Mouse (Mus musculus): ENCODE measurements around the gene Ceacam18. TPM values are rescaled to one million over a fixed set of nuclear protein-coding genes. Genes with fewer than 3 reads are reported as not detected.

Ceacam18 gene
- total and polyA plus RNA-seq, 3 experiments: not detected

DNA sequence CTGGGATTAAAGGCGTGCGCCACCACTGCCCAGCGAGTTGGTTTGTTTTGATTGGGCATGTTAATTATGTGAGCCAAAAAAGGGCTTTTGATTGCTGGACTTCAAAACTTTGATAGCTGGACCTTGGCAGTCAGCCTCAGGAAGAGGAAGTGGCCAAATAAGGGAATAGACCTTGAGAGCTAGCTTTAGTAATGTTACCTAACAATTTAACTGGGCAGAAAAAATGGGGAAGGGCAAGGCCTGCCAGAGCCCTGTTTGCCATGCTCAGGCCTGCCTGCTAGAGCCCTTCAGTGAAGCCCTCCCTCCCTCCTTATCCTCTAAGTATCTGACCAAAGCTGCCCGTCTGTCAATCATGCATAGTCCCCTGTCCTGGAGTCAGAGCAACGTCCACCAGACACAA, 8.1 kb downstream of the Ceacam18 start:
- dilution Hi-C loops (cut with MboI; ENCODE audit: extremely low pct_ligation_motif_present, extremely low pct_unique_long_range_greater_than_20kb, low sequenced_read_pairs): no loop called here

DNA sequence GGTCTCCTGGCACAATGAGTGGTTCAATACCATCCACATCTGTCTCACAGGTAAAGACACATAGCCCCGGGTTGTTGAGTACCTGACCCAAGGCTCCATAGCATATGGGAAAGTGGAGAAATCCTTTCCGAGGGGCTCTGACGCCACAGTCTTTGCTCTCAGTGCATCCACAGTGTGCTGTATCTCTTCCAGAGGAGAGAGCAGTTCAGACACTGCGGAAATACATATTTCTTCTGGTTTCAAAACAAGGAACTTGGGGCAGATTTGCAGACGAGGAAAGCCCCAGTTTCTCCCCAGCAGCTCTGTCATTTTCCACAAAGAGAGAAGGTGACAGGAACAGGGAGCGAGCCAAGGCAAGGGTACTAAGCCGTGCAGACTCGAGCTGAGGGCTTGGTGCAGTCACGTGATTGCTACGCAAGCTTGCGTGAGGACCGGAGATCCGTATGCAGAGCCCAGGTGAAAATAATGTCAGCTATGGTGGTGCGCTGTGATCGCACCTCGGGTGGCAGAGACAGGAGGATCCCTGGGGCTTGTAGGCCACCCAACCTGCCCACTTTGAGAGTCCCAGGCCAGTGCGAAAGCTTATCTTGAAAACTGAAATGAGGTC, 8.6 kb downstream of the Ceacam18 start:
- Histone ChIP-seq H3K4me1 (ENCODE audit: control insufficient read depth in 1 of 2, insufficient read depth in 2 of 2) (peaks cover 0 to 5% of the 10 kb centered on the region in 2 experiments; a peak in 1 of 4 replicates), H3K27me3 (replicated peaks) (no peaks in the 10 kb centered on the region), H3K27ac (ENCODE audit: insufficient read depth, low read depth) (no peak overlapping the region), H3K79me2 (replicated peaks; ENCODE audit: control insufficient read depth, extremely low read depth, insufficient read depth, poor library complexity, severe bottlenecking) (no peaks in the 10 kb centered on the region), H3K4me2 (ENCODE audit: insufficient read depth, low read depth, poor library complexity, severe bottlenecking) (0 out of 2 replicates have a peak overlapping the region, but pooled peaks have one; percentile 5), H3K36me3 (replicated peaks in 1 of 2; ENCODE audit: control insufficient read depth in 1 of 2, insufficient read depth in 1 of 2, low read length in 1 of 2) (no peaks in the 10 kb centered on the region), H3K4me3 (replicated peaks in 1 of 3; ENCODE audit: low read depth in 2 of 3, low read length in 2 of 3, poor library complexity in 1 of 3) (no peak overlapping the region), H3K9me3 (replicated peaks; ENCODE audit: low read length) (no peaks in the 10 kb centered on the region), H3K9ac (ENCODE audit: insufficient read depth, low read depth) (no peak overlapping the region)
- dilution Hi-C loops (cut with MboI; ENCODE audit: extremely low pct_ligation_motif_present, extremely low pct_unique_long_range_greater_than_20kb, low sequenced_read_pairs): no loop called here
- DNase-seq (ENCODE audit: extremely low read depth): no peak
- no peak for TF ChIP-seq E2F4 (IDR thresholded peaks at IDR 0.05; ENCODE audit: insufficient replicate concordance, low read depth, low read length)
- TF ChIP-seq USF2 (conservative IDR thresholded peaks at IDR 0.05; ENCODE audit: low read depth, low read length): peak; percentile 58
- TF ChIP-seq TCF12 (IDR thresholded peaks at IDR 0.05; ENCODE audit: low read depth, low read length): no peak
- TF ChIP-seq ZMIZ1 (IDR thresholded peaks at IDR 0.05; ENCODE audit: low read depth, low read length): no peak
- peak; percentile 70 for TF ChIP-seq BHLHE40 (IDR thresholded peaks at IDR 0.05; ENCODE audit: low read depth, low read length)
- TF ChIP-seq POLR2A (IDR thresholded peaks at IDR 0.05; ENCODE audit: low read depth, low read length): no peak
- TF ChIP-seq MAZ (IDR thresholded peaks at IDR 0.05; ENCODE audit: low read depth, low read length): no peak
- TF ChIP-seq USF1 (IDR thresholded peaks at IDR 0.05; ENCODE audit: low read depth, low read length): peak; percentile 70
- TF ChIP-seq HCFC1 (IDR thresholded peaks at IDR 0.05; ENCODE audit: low read depth, low read length): no peak
- in situ Hi-C loops (cut with MboI; ENCODE audit: low pct_ligation_motif_present, low pct_unique_long_range_greater_than_20kb, low sequenced_read_pairs): no loop called here

More for the DNA sequence above, 8.1 kb downstream of the Ceacam18 start:
- TF ChIP-seq SMC3 (IDR thresholded peaks at IDR 0.05; ENCODE audit: low read depth, low read length) (no peak), KAT2A (IDR thresholded peaks at IDR 0.05; ENCODE audit: insufficient replicate concordance, low read length) (no peak)
- Histone ChIP-seq H3K79me2 (replicated peaks; ENCODE audit: control insufficient read depth, extremely low read depth, insufficient read depth, poor library complexity, severe bottlenecking) (no peaks in the 10 kb centered on the region), H3K9me3 (replicated peaks; ENCODE audit: low read length) (no peaks in the 10 kb centered on the region), H3K4me3 (replicated peaks in 1 of 3; ENCODE audit: low read depth in 2 of 3, low read length in 2 of 3, poor library complexity in 1 of 3) (no peak overlapping the region), H3K4me2 (ENCODE audit: insufficient read depth, low read depth, poor library complexity, severe bottlenecking) (no peak overlapping the region), H3K27ac (ENCODE audit: insufficient read depth, low read depth) (no peak overlapping the region), H3K4me1 (ENCODE audit: control insufficient read depth in 1 of 2, insufficient read depth in 2 of 2) (peaks cover 0 to 5% of the 10 kb centered on the region in 2 experiments; a peak in 1 of 4 replicates), H3K27me3 (replicated peaks) (no peaks in the 10 kb centered on the region), H3K9ac (ENCODE audit: insufficient read depth, low read depth) (no peak overlapping the region), H3K36me3 (replicated peaks in 1 of 2; ENCODE audit: control insufficient read depth in 1 of 2, insufficient read depth in 1 of 2, low read length in 1 of 2) (no peaks in the 10 kb centered on the region)
- no peak for DNase-seq (ENCODE audit: extremely low read depth)
- in situ Hi-C loops (cut with MboI; ENCODE audit: low pct_ligation_motif_present, low pct_unique_long_range_greater_than_20kb, low sequenced_read_pairs): no loop called here

DNA sequence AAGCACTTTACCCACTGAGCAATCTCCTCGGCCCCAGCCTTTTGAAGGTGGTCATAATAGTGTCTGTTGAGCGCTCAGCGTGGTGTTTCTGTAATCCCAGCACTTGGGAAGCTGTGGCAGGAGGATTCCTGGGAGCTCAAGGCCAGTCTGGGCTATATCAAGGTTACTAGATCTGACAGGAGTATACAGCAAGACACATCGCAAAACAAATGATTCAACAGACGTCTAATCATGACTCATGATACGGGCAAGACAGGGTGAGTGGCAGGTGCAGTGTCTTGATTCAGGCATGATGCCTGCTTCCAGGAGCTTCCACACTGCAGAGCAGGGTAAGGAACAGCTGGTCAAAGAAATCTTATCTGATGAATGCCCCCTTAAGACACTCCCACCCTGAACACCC, 18.2 kb downstream of the Ceacam18 start:
- no peak overlapping the region for H3K9ac ChIP-seq (ENCODE audit: insufficient read depth, low read depth)
- DNase-seq (ENCODE audit: extremely low read depth): no peak
- H3K36me3 ChIP-seq (replicated peaks in 1 of 2; ENCODE audit: control insufficient read depth in 1 of 2, insufficient read depth in 1 of 2, low read length in 1 of 2): no peaks in the 10 kb centered on the region
- no peaks in the 10 kb centered on the region for H3K79me2 ChIP-seq (replicated peaks; ENCODE audit: control insufficient read depth, extremely low read depth, insufficient read depth, poor library complexity, severe bottlenecking)
- no peak overlapping the region for H3K4me2 ChIP-seq (ENCODE audit: insufficient read depth, low read depth, poor library complexity, severe bottlenecking)
- TF ChIP-seq POLR2A (IDR thresholded peaks at IDR 0.05; ENCODE audit: low read depth, low read length): no peak
- TF ChIP-seq RCOR1 (conservative IDR thresholded peaks at IDR 0.05; ENCODE audit: low read depth, low read length): no peak
- no peak for TF ChIP-seq CTCF (conservative IDR thresholded peaks at IDR 0.05 in 1 of 2, IDR thresholded peaks at IDR 0.05 in 1 of 2; ENCODE audit: low read depth in 2 of 2, low read length in 2 of 2)
- no peak for TF ChIP-seq BHLHE40 (IDR thresholded peaks at IDR 0.05; ENCODE audit: low read depth, low read length)
- TF ChIP-seq MAZ (IDR thresholded peaks at IDR 0.05; ENCODE audit: low read depth, low read length): no peak
- TF ChIP-seq GABPA (IDR thresholded peaks at IDR 0.05; ENCODE audit: insufficient replicate concordance, low read depth, low read length): no peak
- no peak for TF ChIP-seq MAX (IDR thresholded peaks at IDR 0.05; ENCODE audit: low read length)
- no peak for TF ChIP-seq CHD1 (IDR thresholded peaks at IDR 0.05; ENCODE audit: low read depth, low read length)
- TF ChIP-seq UBTF (IDR thresholded peaks at IDR 0.05; ENCODE audit: low read depth, low read length): no peak
- no peak for TF ChIP-seq TBP (conservative IDR thresholded peaks at IDR 0.05; ENCODE audit: low read depth, low read length)
- TF ChIP-seq SIN3A (IDR thresholded peaks at IDR 0.05; ENCODE audit: low read length): no peak
- no peak for TF ChIP-seq MXI1 (IDR thresholded peaks at IDR 0.05; ENCODE audit: low read depth, low read length)
- no peak for TF ChIP-seq ZNF384 (IDR thresholded peaks at IDR 0.05; ENCODE audit: low read depth, low read length)
- TF ChIP-seq NELFE (IDR thresholded peaks at IDR 0.05; ENCODE audit: low read depth, low read length): no peak
- no peak for TF ChIP-seq JUND (conservative IDR thresholded peaks at IDR 0.05; ENCODE audit: low read depth, low read length)
- peaks cover 2% of the 10 kb centered on the region for H3K27me3 ChIP-seq (replicated peaks)
- no peak overlapping the region for H3K27ac ChIP-seq (ENCODE audit: insufficient read depth, low read depth)
- no peak overlapping the region for H3K4me3 ChIP-seq (replicated peaks in 1 of 3; ENCODE audit: low read depth in 2 of 3, low read length in 2 of 3, poor library complexity in 1 of 3)
- peaks cover 2% of the 10 kb centered on the region for H3K9me3 ChIP-seq (replicated peaks; ENCODE audit: low read length)
- H3K4me1 ChIP-seq (ENCODE audit: control insufficient read depth in 1 of 2, insufficient read depth in 2 of 2): peaks cover 0 to 4% of the 10 kb centered on the region in 2 experiments; a peak in 1 of 4 replicates
- dilution Hi-C loops (cut with MboI; ENCODE audit: extremely low pct_ligation_motif_present, extremely low pct_unique_long_range_greater_than_20kb, low sequenced_read_pairs) (no loop called here), in situ Hi-C loops (cut with MboI; ENCODE audit: low pct_ligation_motif_present, low pct_unique_long_range_greater_than_20kb, low sequenced_read_pairs) (no loop called here)
